Mouse (Mus musculus) right cerebral cortex, postnatal 10 days (tissue): ENCODE data around the gene Nell2.
"Not testable (repeated sequence)": the region's sequence is repeated elsewhere in the genome, so short reads cannot be mapped to it uniquely, and the experiment has no call there.

Source experiments
- DNase-seq, 2 experiments: peaks; one replicate each; pipeline ENCODE4 v3.0.0; 2021; ENCODE audit warnings: low spot score in 2 of 2

Gene Nell2

GRCm38 (mm10) chr15:95527948-95528861 lies at the start of gene Nell2:
Gene Nell2, minus strand, starts transcription at chr15:95528559.
- DNase-seq = peak; percentile 82 to 83

- peak; percentile 76 to 82 for DNase-seq
These were observed 46.3 kb upstream of the Nell2 start for GRCm38 (mm10) chr15:95574661-95575060.

- no peak for DNase-seq
These were observed 41.2 kb upstream of the Nell2 start for GRCm38 (mm10) chr15:95569606-95570005.

- DNase-seq = no peak
These were observed 36.8 kb upstream of the Nell2 start for GRCm38 (mm10) chr15:95565160-95565559.

- DNase-seq = no peak
These were observed 32.9 kb upstream of the Nell2 start for GRCm38 (mm10) chr15:95561303-95561702.

GRCm38 (mm10) chr15:95550011-95550410 lies 21.7 kb upstream of the Nell2 start:
- no peak for DNase-seq

- no peak for DNase-seq
These were observed 14.3 kb upstream of the Nell2 start for GRCm38 (mm10) chr15:95542632-95543031.

GRCm38 (mm10) chr15:95536724-95537123 lies 8.4 kb upstream of the Nell2 start:
- peak; percentile 39 to 53 for DNase-seq

- DNase-seq = peak; percentile 63 to 72
These were observed 7.9 kb upstream of the Nell2 start for GRCm38 (mm10) chr15:95536230-95536629.

GRCm38 (mm10) chr15:95534644-95535043 lies 6.3 kb upstream of the Nell2 start:
- no peak for DNase-seq

- DNase-seq = peak in 1 of 2 experiments; percentile 40
These were observed 855 bp downstream of the Nell2 start for GRCm38 (mm10) chr15:95527461-95527947.

- DNase-seq = peak; percentile 50 to 60
These were observed 1.5 kb downstream of the Nell2 start for GRCm38 (mm10) chr15:95526626-95527411.

- peak; percentile 84 to 87 for DNase-seq
These were observed 2.4 kb downstream of the Nell2 start for GRCm38 (mm10) chr15:95525997-95526396.

GRCm38 (mm10) chr15:95518204-95518603 lies 10.2 kb downstream of the Nell2 start:
- no peak for DNase-seq

GRCm38 (mm10) chr15:95513306-95513705 lies 15.1 kb downstream of the Nell2 start:
- not testable (repeated sequence) for DNase-seq

- DNase-seq = no peak
These were observed 32.7 kb downstream of the Nell2 start for GRCm38 (mm10) chr15:95495666-95496065.

- DNase-seq = no peak
These were observed 33.2 kb downstream of the Nell2 start for GRCm38 (mm10) chr15:95495193-95495592.

- peak; percentile 50 to 71 for DNase-seq
These were observed 36.2 kb downstream of the Nell2 start for GRCm38 (mm10) chr15:95492201-95492600.

GRCm38 (mm10) chr15:95489174-95489573 lies 39.2 kb downstream of the Nell2 start:
- DNase-seq = no peak

GRCm38 (mm10) chr15:95487961-95488360 lies 40.4 kb downstream of the Nell2 start:
- DNase-seq = peak; percentile 78 to 90

- no peak for DNase-seq
These were observed 46.4 kb downstream of the Nell2 start for GRCm38 (mm10) chr15:95482002-95482401.

- DNase-seq = no peak
These were observed 46.8 kb downstream of the Nell2 start for GRCm38 (mm10) chr15:95481585-95481984.
